9 mouse cellular contexts compared by ENCODE assay signal in the genomic region with DNA sequence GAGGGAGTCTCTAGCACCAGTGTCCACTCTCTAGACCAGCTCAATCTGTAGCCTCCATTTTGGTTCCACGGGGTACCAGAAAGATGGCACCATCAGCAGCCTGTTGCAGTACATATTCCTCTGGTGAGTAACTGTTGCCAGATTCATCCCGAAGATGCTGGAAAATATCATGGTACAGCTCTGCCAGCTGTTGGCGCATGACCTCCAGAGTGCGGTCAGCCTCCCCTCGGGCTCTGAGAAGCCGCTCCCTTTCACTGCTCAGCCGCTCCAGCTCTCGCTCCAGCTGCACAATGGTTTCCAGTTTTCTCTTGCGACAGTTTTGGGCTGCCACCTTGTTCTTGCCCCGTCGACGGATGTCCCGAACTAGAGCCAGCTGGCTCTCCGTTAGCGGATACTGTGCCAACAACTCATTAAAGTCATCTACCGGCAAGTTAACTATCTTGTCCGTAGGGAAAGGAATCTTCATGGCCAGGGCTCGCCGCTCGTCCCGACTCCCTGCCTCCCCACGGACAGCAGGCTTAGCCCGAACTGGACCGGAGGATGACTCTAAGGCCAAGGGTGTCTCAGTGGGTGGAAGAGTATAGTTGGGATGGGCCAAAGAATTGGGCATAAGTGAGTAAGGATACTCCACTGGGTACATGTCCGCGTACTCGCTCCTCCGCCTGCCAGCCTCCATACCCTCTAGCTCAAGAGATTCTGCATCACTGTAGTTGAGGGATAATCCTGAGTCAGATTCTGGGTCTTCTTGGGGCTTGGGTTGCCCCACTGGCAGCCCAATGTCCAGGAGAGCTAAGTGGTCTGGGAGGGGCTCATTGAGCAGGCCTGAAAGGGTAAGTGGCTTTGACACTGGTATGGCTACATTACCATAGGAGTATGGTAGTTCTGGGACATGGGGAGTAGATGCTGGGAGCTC. TPM values are rescaled to one million over a fixed set of nuclear protein-coding genes. Genes with fewer than 3 reads are reported as not detected.
A peak's percentile ranks its signal among the peaks of the same experiment; 100 is the strongest.
DNase-seq lines count a peak whose midpoint lies in the region; ATAC-seq and TF ChIP-seq lines count a peak whose summit lies in the region.
"Had no signal": no experiment of that assay in that cellular context is flagged by ENCODE, and none has a peak within 500 bp of the region (broad histone marks: within the 10 kb centered on the region; RNA-seq: fewer than 3 reads in every experiment).

No protein-coding gene starts in this region.

- peak; percentile 19 for ATAC-seq in kidney, embryonic 15.5 days (replicated peaks; ENCODE audit: low FRiP score)
- 0 out of 2 replicates have a peak, but pooled peaks have one; percentile 18 for ATAC-seq in forebrain, postnatal 0 days
- ATAC-seq in limb, embryonic 15.5 days (ENCODE audit: insufficient number of reproducible peaks, low FRiP score, low TSS enrichment, low read depth), result peak; percentile 25; the same call in 1 of the 2 replicates

- no peaks in the 10 kb centered on the region for H3K27me3 ChIP-seq in kidney, embryonic 15.5 days
- H3K27me3 ChIP-seq in kidney, adult 2 months (replicated peaks; ENCODE audit: control insufficient read depth, insufficient read depth, low read length), result no peaks in the 10 kb centered on the region
- H3K27me3 ChIP-seq in forebrain, postnatal 0 days (ENCODE audit: insufficient read depth, low read length), result no peaks in the 10 kb centered on the region
- no peaks in the 10 kb centered on the region for H3K27me3 ChIP-seq in limb, embryonic 15.5 days

- H3K36me3 ChIP-seq in kidney, embryonic 15.5 days, result peaks cover 53% of the 10 kb centered on the region
- H3K36me3 ChIP-seq in kidney, adult 2 months (ENCODE audit: control insufficient read depth, insufficient read depth, low read length), result peaks cover 18% of the 10 kb centered on the region
- peaks cover 47% of the 10 kb centered on the region for H3K36me3 ChIP-seq in forebrain, postnatal 0 days (ENCODE audit: insufficient read depth)
- H3K36me3 ChIP-seq in limb, embryonic 15.5 days, result peaks cover 49% of the 10 kb centered on the region

- no peak for TF ChIP-seq CTCF in kidney, adult 2 months (conservative IDR thresholded peaks at IDR 0.05; ENCODE audit: insufficient read depth, insufficient read length, low read depth, low read length)
- 0 out of 2 replicates have a peak, but pooled peaks have one; percentile 1 for TF ChIP-seq CTCF in forebrain, postnatal 0 days (IDR thresholded peaks at IDR 0.05; ENCODE audit: low read depth)

- no peak overlapping the region for H3K9ac ChIP-seq in kidney, embryonic 15.5 days
- no peak overlapping the region for H3K9ac ChIP-seq in forebrain, postnatal 0 days
- H3K9ac ChIP-seq in limb, embryonic 15.5 days, result no peak overlapping the region

- no peak overlapping the region for H3K4me2 ChIP-seq in kidney, embryonic 15.5 days
- no peak overlapping the region for H3K4me2 ChIP-seq in forebrain, postnatal 0 days (ENCODE audit: low read depth)
- no peak overlapping the region for H3K4me2 ChIP-seq in limb, embryonic 15.5 days

- H3K4me1 ChIP-seq in kidney, embryonic 15.5 days, result peaks cover 14% of the 10 kb centered on the region
- no peaks in the 10 kb centered on the region for H3K4me1 ChIP-seq in kidney, adult 2 months (ENCODE audit: control insufficient read depth, insufficient read depth, low read length)
- 0 out of 2 replicates have a peak, but pooled peaks cover 3% of the 10 kb centered on the region for H3K4me1 ChIP-seq in forebrain, postnatal 0 days (ENCODE audit: insufficient read depth)
- H3K4me1 ChIP-seq in limb, embryonic 15.5 days, result peaks cover 5% of the 10 kb centered on the region

- 75% methylated on average over 28 of the region's 28 CpGs for WGBS in kidney, embryonic 15.5 days
- WGBS in kidney, adult 2 months, result 66% methylated on average over 28 of the region's 28 CpGs
- 71% methylated on average over 28 of the region's 28 CpGs for WGBS in forebrain, postnatal 0 days
- WGBS in limb, embryonic 15.5 days, result 80% methylated on average over 28 of the region's 28 CpGs

- no peak for DNase-seq in kidney, adult 2 months
- DNase-seq in ZHBTc4 (ENCODE audit: low read depth, low spot score), result peak; percentile 71
- no peak for DNase-seq in forebrain, postnatal 0 days
- DNase-seq in T-cell, adult 2 months (ENCODE audit: low spot score), result no peak
- DNase-seq in right cerebral cortex, postnatal 25 days, result no peak
- DNase-seq in c-Kit-positive CD71-positive TER-119-positive erythroid progenitor cells, embryonic 14.5 days (ENCODE audit: low spot score), result no peak

- TF ChIP-seq POLR2A in kidney, adult 2 months (IDR thresholded peaks at IDR 0.05; ENCODE audit: low read depth, low read length), result no peak

- H3K27ac ChIP-seq in kidney, embryonic 15.5 days, result peak overlapping the region; percentile 22; the same call in 1 of the 2 replicates
- H3K27ac ChIP-seq in kidney, adult 2 months (ENCODE audit: insufficient read depth, low read depth, low read length), result no peak overlapping the region
- H3K27ac ChIP-seq in forebrain, postnatal 0 days (ENCODE audit: low read depth, low read length), result no peak overlapping the region
- no peak overlapping the region; the same call in 1 of the 2 replicates for H3K27ac ChIP-seq in limb, embryonic 15.5 days

- H3K9me3 ChIP-seq in kidney, embryonic 15.5 days (replicated peaks), result no peaks in the 10 kb centered on the region
- H3K9me3 ChIP-seq in forebrain, postnatal 0 days (ENCODE audit: low read length), result no peaks in the 10 kb centered on the region
- no peaks in the 10 kb centered on the region for H3K9me3 ChIP-seq in limb, embryonic 15.5 days

- H3K4me3 ChIP-seq in kidney, embryonic 15.5 days (replicated peaks), result no peak overlapping the region
- no peak overlapping the region for H3K4me3 ChIP-seq in kidney, adult 2 months (ENCODE audit: insufficient read depth, low read depth, low read length)
- H3K4me3 ChIP-seq in forebrain, postnatal 0 days (ENCODE audit: low read depth, low read length), result no peak overlapping the region
- H3K4me3 ChIP-seq in limb, embryonic 15.5 days, result no peak overlapping the region

RNA-seq across cellular contexts. Expression of a gene that starts 8.4 kb away (rescaled TPM):
- 1,025 and 1,038 TPM in 2 replicates for polyA plus RNA-seq in kidney, embryonic 15.5 days (2015; fragmentation: Nextera tagmentation; extraction: Ambion mirVana)
- 50.0 and 69.3 TPM in 2 replicates for polyA plus RNA-seq in kidney, adult 2 months (2012; rRNA removed)
- 205 and 270 TPM in 2 replicates for total RNA-seq in forebrain, postnatal 0 days (2014; rRNA removed)
- 653 and 670 TPM in 2 replicates for polyA plus RNA-seq in forebrain, postnatal 0 days (2015; fragmentation: Nextera tagmentation; extraction: Ambion mirVana)
- 593 and 673 TPM in 2 replicates for polyA plus RNA-seq in limb, embryonic 15.5 days (2015; fragmentation: Nextera tagmentation; extraction: Ambion mirVana)

RNA-seq across cellular contexts. Expression of a gene that starts 9.0 kb away (rescaled TPM):
- polyA plus RNA-seq in kidney, embryonic 15.5 days (2015; fragmentation: Nextera tagmentation; extraction: Ambion mirVana), result 124 and 125 TPM in 2 replicates
- polyA plus RNA-seq in kidney, adult 2 months (2012; rRNA removed), result 18.8 and 26.9 TPM in 2 replicates
- total RNA-seq in forebrain, postnatal 0 days (2014; rRNA removed), result 139 and 181 TPM in 2 replicates
- 74.1 and 90.4 TPM in 2 replicates for polyA plus RNA-seq in forebrain, postnatal 0 days (2015; fragmentation: Nextera tagmentation; extraction: Ambion mirVana)
- 92.8 and 98.4 TPM in 2 replicates for polyA plus RNA-seq in limb, embryonic 15.5 days (2015; fragmentation: Nextera tagmentation; extraction: Ambion mirVana)

RNA-seq across cellular contexts. Expression of a gene that starts 9.5 kb away (rescaled TPM):
- 5.1 and 6.2 TPM in 2 replicates for polyA plus RNA-seq in kidney, embryonic 15.5 days (2015; fragmentation: Nextera tagmentation; extraction: Ambion mirVana)
- polyA plus RNA-seq in kidney, adult 2 months (2012; rRNA removed), result 0.58 and 1.0 TPM in 2 replicates
- total RNA-seq in forebrain, postnatal 0 days (2014; rRNA removed), result 0.85 and 1.6 TPM in 2 replicates
- polyA plus RNA-seq in forebrain, postnatal 0 days (2015; fragmentation: Nextera tagmentation; extraction: Ambion mirVana), result 0.30 and 0.34 TPM in 2 replicates
- 1.5 and 2.2 TPM in 2 replicates for polyA plus RNA-seq in limb, embryonic 15.5 days (2015; fragmentation: Nextera tagmentation; extraction: Ambion mirVana)
- total RNA-seq: layer of hippocampus, adult 8-10 months had no signal

RNA-seq across cellular contexts. Expression of a gene that starts 23.9 kb away (rescaled TPM):
- polyA plus RNA-seq in kidney, embryonic 15.5 days (2015; fragmentation: Nextera tagmentation; extraction: Ambion mirVana), result 298 and 300 TPM in 2 replicates
- polyA plus RNA-seq in kidney, adult 2 months (2012; rRNA removed), result 138 TPM in 2 replicates
- 120 and 147 TPM in 2 replicates for total RNA-seq in forebrain, postnatal 0 days (2014; rRNA removed)
- polyA plus RNA-seq in forebrain, postnatal 0 days (2015; fragmentation: Nextera tagmentation; extraction: Ambion mirVana), result 209 and 217 TPM in 2 replicates
- 270 and 286 TPM in 2 replicates for polyA plus RNA-seq in limb, embryonic 15.5 days (2015; fragmentation: Nextera tagmentation; extraction: Ambion mirVana)
